15 mouse cellular contexts compared by ENCODE assay signal in the genomic region with DNA sequence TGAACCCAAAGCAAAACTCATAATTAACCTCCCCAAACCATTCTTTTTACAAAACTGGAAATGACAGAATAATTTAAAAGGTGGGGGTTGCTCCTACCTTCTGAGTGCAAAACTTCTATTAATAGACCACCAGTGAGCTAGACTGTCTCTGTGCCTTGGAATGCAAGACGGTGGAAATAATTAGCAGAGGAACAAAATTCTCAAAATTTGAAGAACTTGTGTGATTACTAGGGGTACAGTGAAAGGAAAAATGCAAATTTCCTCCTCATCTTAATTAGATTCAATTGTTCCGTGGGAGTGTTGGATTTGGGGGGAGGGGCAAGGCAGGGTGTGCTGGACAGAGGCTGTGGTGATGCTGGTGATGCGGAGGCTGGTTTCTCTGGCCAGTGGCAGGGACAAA. TPM values are rescaled to one million over a fixed set of nuclear protein-coding genes. Genes with fewer than 3 reads are reported as not detected.
DNase-seq lines count a peak whose midpoint lies in the region; ATAC-seq and TF ChIP-seq lines count a peak whose summit lies in the region.
"Had no signal": no experiment of that assay in that cellular context is flagged by ENCODE, and none has a peak within 500 bp of the region (broad histone marks: within the 10 kb centered on the region; RNA-seq: fewer than 3 reads in every experiment).

No protein-coding gene starts in this region.

- no peaks in the 10 kb centered on the region for H3K9me3 ChIP-seq in forebrain, embryonic 15.5 days
- no peaks in the 10 kb centered on the region for H3K9me3 ChIP-seq in liver, embryonic 12.5 days (replicated peaks)
- H3K9me3 ChIP-seq in neural tube, embryonic 13.5 days: no peaks in the 10 kb centered on the region
- no peaks in the 10 kb centered on the region for H3K9me3 ChIP-seq in intestine, postnatal 0 days (ENCODE audit: control insufficient read depth)
- H3K9me3 ChIP-seq: heart, embryonic 12.5 days; lung, embryonic 15.5 days had no signal

- H3K4me2 ChIP-seq in forebrain, embryonic 15.5 days (replicated peaks): peak overlapping the region; percentile 47
- peak overlapping the region; percentile 53 for H3K4me2 ChIP-seq in liver, embryonic 12.5 days
- H3K4me2 ChIP-seq in neural tube, embryonic 13.5 days: peak overlapping the region; percentile 48
- H3K4me2 ChIP-seq in intestine, postnatal 0 days (replicated peaks; ENCODE audit: low read depth): no peak overlapping the region
- H3K4me2 ChIP-seq: heart, embryonic 12.5 days; lung, embryonic 15.5 days had no signal

- no peak for ATAC-seq in forebrain, embryonic 15.5 days (replicated peaks)
- no peak for ATAC-seq in liver, embryonic 12.5 days
- ATAC-seq in neural tube, embryonic 13.5 days (ENCODE audit: low read depth): no peak
- ATAC-seq in intestine, postnatal 0 days: no peak

- TF ChIP-seq CTCF in left cerebral cortex, adult 2 months (IDR thresholded peaks at IDR 0.05): no peak
- no peak for TF ChIP-seq CTCF in intestine, postnatal 0 days (IDR thresholded peaks at IDR 0.05; ENCODE audit: low read depth)

- H3K36me3 ChIP-seq in forebrain, embryonic 15.5 days: no peaks in the 10 kb centered on the region
- H3K36me3 ChIP-seq in liver, embryonic 12.5 days: peaks cover 59% of the 10 kb centered on the region
- H3K36me3 ChIP-seq in neural tube, embryonic 13.5 days: 0 out of 2 replicates have a peak, but pooled peaks cover 3% of the 10 kb centered on the region
- no peaks in the 10 kb centered on the region for H3K36me3 ChIP-seq in intestine, postnatal 0 days (ENCODE audit: control insufficient read depth, insufficient read depth)
- H3K36me3 ChIP-seq: heart, embryonic 12.5 days; lung, embryonic 15.5 days had no signal

- intact Hi-C loops in left cerebral cortex, adult 2 months (cut with DNase I): no loop called here
- intact Hi-C loops in left cerebral cortex, postnatal 36 days (cut with DNase I): loop anchor here (5.0 kb wide), 1 partner anchor 44 kb away; no protein-coding TSS in a partner anchor

- peak overlapping the region; percentile 60; the same call in 1 of the 2 replicates for H3K27ac ChIP-seq in left cerebral cortex, adult 2 months
- H3K27ac ChIP-seq in forebrain, embryonic 15.5 days (replicated peaks): peak overlapping the region; percentile 78
- peak overlapping the region; percentile 84 for H3K27ac ChIP-seq in liver, embryonic 12.5 days
- H3K27ac ChIP-seq in neural tube, embryonic 13.5 days (replicated peaks): 0 out of 2 replicates have a peak overlapping the region, but pooled peaks have one; percentile 42
- no peak overlapping the region for H3K27ac ChIP-seq in intestine, postnatal 0 days (ENCODE audit: low read depth, low read length)
- H3K27ac ChIP-seq: lung, embryonic 15.5 days had no signal

- no peak overlapping the region for H3K4me3 ChIP-seq in left cerebral cortex, adult 2 months
- H3K4me3 ChIP-seq in forebrain, embryonic 15.5 days: peak overlapping the region; percentile 6; the same call in 1 of the 2 replicates
- H3K4me3 ChIP-seq in liver, embryonic 12.5 days: no peak overlapping the region
- H3K4me3 ChIP-seq in neural tube, embryonic 13.5 days: no peak overlapping the region
- no peak overlapping the region for H3K4me3 ChIP-seq in intestine, postnatal 0 days (ENCODE audit: low read depth, low read length)
- H3K4me3 ChIP-seq: heart, embryonic 12.5 days; lung, embryonic 15.5 days had no signal

- no peak overlapping the region for H3K9ac ChIP-seq in forebrain, embryonic 15.5 days (replicated peaks)
- 0 out of 2 replicates have a peak overlapping the region, but pooled peaks have one; percentile 56 for H3K9ac ChIP-seq in liver, embryonic 12.5 days
- peak overlapping the region; percentile 43; the same call in 1 of the 2 replicates for H3K9ac ChIP-seq in neural tube, embryonic 13.5 days
- no peak overlapping the region for H3K9ac ChIP-seq in intestine, postnatal 0 days (ENCODE audit: low read depth, low read length)
- H3K9ac ChIP-seq: heart, embryonic 12.5 days; lung, embryonic 15.5 days had no signal

- H3K4me1 ChIP-seq in forebrain, embryonic 15.5 days: peaks cover 99% of the 10 kb centered on the region
- H3K4me1 ChIP-seq in liver, embryonic 12.5 days: peaks cover 98% of the 10 kb centered on the region
- peaks cover 99% of the 10 kb centered on the region for H3K4me1 ChIP-seq in neural tube, embryonic 13.5 days (replicated peaks)
- 0 out of 2 replicates have a peak, but pooled peaks cover 11% of the 10 kb centered on the region for H3K4me1 ChIP-seq in intestine, postnatal 0 days (replicated peaks; ENCODE audit: control insufficient read depth, insufficient read depth, low read length)

- H3K27me3 ChIP-seq in forebrain, embryonic 15.5 days: no peaks in the 10 kb centered on the region
- H3K27me3 ChIP-seq in liver, embryonic 12.5 days (replicated peaks): no peaks in the 10 kb centered on the region
- H3K27me3 ChIP-seq in neural tube, embryonic 13.5 days: no peaks in the 10 kb centered on the region
- H3K27me3 ChIP-seq in intestine, postnatal 0 days (replicated peaks; ENCODE audit: control insufficient read depth, insufficient read depth, low read length): no peaks in the 10 kb centered on the region
- H3K27me3 ChIP-seq: heart, embryonic 12.5 days; lung, embryonic 15.5 days had no signal

- DNase-seq in left cerebral cortex, adult 2 months (ENCODE audit: extremely low spot score in 1 of 2, low spot score in 2 of 2): no peak
- no peak for DNase-seq in left cerebral cortex, postnatal 36 days (ENCODE audit: low spot score in 2 of 2)
- no peak for DNase-seq in layer of hippocampus, postnatal 10 days (ENCODE audit: low spot score in 2 of 2)
- no peak for DNase-seq in lung, adult 18-20 months
- DNase-seq: adrenal gland, postnatal 36 days; cerebellum, adult 2 months; embryo, embryonic 11 days; kidney, adult 11 months; layer of hippocampus, adult 9-11 months had no signal

- 10% methylated on average over 3 of the region's 3 CpGs for WGBS in forebrain, embryonic 15.5 days
- 54% methylated on average over 3 of the region's 3 CpGs for WGBS in liver, embryonic 12.5 days (ENCODE audit: insufficient replicate concordance)
- 20% methylated on average over 3 of the region's 3 CpGs for WGBS in neural tube, embryonic 13.5 days
- WGBS in intestine, postnatal 0 days: 64% methylated on average over 3 of the region's 3 CpGs

RNA-seq across cellular contexts. Expression of a gene that starts 20.8 kb away (rescaled TPM):
- total RNA-seq in left cerebral cortex, adult 2 months (2021): 100 to 1,000 TPM; 101 to 103 TPM
- 100 to 1,000 TPM; 100 to 116 TPM for total RNA-seq in left cerebral cortex, postnatal 36 days (2021)
- 204 and 215 TPM in 2 replicates for polyA plus RNA-seq in forebrain, embryonic 15.5 days (2015; fragmentation: Nextera tagmentation; extraction: Ambion mirVana)
- 53.4 and 53.5 TPM in 2 replicates for polyA plus RNA-seq in liver, embryonic 12.5 days (2016; fragmentation: Nextera tagmentation; extraction: Ambion mirVana)
- 125 and 131 TPM in 2 replicates for polyA plus RNA-seq in neural tube, embryonic 13.5 days (2015; fragmentation: Nextera tagmentation; extraction: Ambion mirVana)
- polyA plus RNA-seq in intestine, postnatal 0 days (2015; fragmentation: Nextera tagmentation; extraction: Ambion mirVana): 5.9 and 6.5 TPM in 2 replicates
- 100 to 1,000 TPM; 159 to 162 TPM for total RNA-seq in layer of hippocampus, postnatal 10 days (2021)

RNA-seq across cellular contexts. Expression of a gene that starts 23.8 kb away (rescaled TPM):
- 1 to 10 TPM in 1 of 2 experiments, under 1 TPM in 1; 0.82 to 1.4 TPM for total RNA-seq in left cerebral cortex, adult 2 months (2021)
- total RNA-seq in left cerebral cortex, postnatal 36 days (2021): 1 to 10 TPM; 1.3 to 1.5 TPM
- 0.26 TPM in 1 of 2 replicates, not detected in the other for polyA plus RNA-seq in forebrain, embryonic 15.5 days (2015; fragmentation: Nextera tagmentation; extraction: Ambion mirVana)
- polyA plus RNA-seq in liver, embryonic 12.5 days (2016; fragmentation: Nextera tagmentation; extraction: Ambion mirVana): not detected in 2 replicates
- polyA plus RNA-seq in neural tube, embryonic 13.5 days (2015; fragmentation: Nextera tagmentation; extraction: Ambion mirVana): not detected in 2 replicates
- not detected in 2 replicates for polyA plus RNA-seq in intestine, postnatal 0 days (2015; fragmentation: Nextera tagmentation; extraction: Ambion mirVana)
- 1 to 10 TPM in 1 of 2 experiments, not detected in 1; 1.2 TPM for total RNA-seq in layer of hippocampus, postnatal 10 days (2021)
- total RNA-seq: adrenal gland, postnatal 36 days had no signal
- polyA plus RNA-seq: cerebellum, adult 2 months; heart, embryonic 12.5 days; lung, embryonic 15.5 days had no signal

Comparison
In these comparisons a context has a peak if more than half of its experiments do, and no peak if none do; other contexts are left out.
1. H3K9ac ChIP-seq: peak in liver, embryonic 12.5 days (single experiment) and neural tube, embryonic 13.5 days (single experiment); none in forebrain, embryonic 15.5 days (single experiment) and intestine, postnatal 0 days (single experiment).